Mouse (Mus musculus): ENCODE measurements at regions not wholly inside any gene's neighbourhood (a gene's known extent, or its start where the extent isn't known, plus 50 kb on each side); places are given as distances from the start of the nearest gene placed in this dataset.

DNA sequence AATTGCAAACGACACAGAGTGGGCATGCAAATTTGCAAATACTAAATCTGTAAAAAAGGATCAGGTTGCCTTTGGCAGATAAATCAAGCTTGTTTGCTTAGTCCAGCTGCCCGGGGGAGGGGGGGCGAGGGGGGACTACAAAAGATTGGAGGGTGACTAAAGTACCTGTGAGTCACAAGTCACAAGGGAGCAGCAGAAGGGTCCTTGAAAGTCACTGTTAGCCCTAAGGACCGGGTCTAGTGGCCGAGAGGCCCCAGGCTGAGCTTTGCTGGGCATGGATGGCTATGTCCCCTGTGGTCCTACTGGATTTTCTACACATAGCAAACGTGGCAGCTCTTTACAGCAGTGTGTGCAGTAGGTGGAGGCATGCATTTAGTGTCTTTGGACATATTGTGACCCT, 118.4 kb upstream of the Pitx1 start:
- DNase-seq: peak; percentile 68

DNA sequence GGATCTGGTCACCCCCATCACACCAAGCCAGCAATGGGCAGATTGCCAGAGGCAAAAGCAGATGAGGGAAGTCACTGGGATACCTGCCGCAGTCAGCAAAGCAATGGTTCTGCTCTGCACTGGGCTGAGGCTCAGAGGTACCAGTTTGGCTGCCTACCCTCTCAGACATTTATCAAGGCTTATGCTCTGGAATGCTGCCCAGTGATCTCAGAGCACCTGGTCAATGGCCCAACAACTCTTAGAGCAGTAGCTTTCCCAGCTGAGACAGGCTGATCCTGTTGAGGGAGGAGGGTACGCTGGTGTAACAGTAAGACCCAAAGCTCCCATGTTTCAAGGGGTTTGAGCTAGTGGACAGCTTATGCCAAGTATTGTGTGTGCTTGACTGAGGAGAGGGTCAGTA, 117.4 kb upstream of the Pitx1 start:
- DNase-seq: no peak

DNA sequence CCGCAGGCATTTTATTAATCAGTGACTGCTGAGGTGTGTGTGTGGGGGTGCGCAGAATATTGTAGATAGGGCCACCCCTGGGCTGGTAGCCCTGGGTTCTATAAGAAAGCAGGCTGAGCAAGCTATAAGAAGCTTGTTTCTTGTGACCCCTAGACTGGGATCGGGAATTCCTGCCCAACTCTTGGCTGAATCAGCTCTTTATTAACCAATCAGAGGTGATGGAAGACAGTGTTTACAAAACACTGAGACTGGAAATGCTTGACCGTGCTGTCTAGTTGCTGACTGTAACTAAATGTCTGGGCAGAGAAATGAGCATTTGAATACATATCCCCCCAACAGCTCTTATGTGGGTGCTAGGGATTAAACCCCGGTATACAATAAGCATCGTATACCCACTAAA, 114.8 kb upstream of the Pitx1 start:
- DNase-seq: no peak

DNA sequence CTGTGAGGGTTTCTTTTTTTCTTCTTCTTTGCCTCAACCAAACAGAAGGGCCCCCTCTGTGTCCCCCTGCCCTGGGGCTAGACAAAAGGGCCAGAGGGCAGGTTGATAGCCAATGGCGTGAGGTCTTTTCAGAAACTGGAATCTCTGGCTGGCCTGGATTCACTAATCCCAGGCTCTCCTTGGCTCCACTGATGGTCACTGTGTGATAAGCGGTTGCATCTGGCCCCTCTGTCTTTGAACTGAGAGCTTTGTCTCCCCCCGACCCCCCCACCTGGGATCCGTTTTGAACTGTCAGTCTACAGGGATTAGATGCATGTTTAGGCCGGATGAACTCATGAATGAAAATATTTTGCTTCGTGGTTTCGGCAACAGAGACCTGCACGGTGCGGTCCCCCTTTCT, 112.6 kb upstream of the Pitx1 start:
- DNase-seq: no peak

DNA sequence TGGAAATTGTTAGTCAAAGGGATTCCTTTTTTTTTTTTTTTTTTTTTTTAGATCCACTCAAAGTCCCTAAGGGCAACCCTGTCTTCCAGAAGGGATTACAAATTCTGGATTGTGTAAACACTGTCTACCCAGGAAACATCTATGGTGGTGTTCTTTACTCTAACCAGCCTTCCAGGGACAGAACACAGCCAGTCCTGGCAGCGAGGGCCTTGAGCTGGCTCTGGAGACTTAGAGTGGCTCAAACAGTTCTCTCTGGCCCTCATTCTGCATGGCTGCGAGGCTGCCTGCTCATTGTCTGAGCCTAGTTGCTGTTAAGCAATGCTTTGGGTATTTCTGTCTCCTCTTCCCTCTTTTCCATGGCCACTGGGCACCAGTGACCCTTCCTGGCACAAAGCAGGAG, 112.2 kb upstream of the Pitx1 start:
- no peak for DNase-seq

DNA sequence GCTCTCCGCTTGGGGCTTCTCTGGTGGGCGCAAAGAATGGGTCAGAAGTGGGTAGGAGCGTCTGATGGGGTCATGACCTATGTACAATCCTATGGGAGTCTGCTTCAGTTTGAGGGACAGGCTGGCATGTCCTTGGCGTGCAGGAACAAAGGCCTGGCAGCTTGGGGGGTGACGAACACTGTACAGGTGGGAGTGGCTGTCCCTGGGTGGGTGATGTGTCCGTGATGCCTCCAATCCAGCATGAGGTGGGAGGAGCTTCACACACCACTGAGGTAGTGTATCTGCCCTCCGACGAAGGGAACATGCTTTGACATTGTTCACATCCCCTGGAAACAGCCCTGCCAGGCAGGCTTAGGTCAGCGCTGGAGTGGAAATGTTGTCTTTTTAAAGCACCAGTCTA, 101.4 kb upstream of the Pitx1 start:
- DNase-seq: no peak

DNA sequence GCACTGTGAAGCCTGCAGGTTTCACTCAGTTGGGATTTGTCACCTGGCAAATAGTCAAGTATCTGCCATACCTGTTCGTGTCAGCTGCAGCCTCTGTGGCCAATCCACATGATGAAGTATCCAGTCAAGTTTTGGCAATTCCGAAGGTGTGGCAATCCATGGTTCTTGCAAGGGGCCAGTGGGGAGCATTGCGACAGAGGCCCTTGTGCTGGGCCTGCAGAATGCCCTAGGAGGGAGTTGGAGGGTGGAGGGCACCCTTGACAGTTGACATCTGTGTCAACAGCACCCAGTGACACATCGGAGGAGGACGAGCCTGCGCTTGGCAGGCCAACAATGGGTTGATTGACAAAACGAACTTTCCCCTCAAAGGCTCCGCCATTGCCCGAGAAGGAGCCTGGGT, 101.0 kb upstream of the Pitx1 start:
- no peak for DNase-seq

DNA sequence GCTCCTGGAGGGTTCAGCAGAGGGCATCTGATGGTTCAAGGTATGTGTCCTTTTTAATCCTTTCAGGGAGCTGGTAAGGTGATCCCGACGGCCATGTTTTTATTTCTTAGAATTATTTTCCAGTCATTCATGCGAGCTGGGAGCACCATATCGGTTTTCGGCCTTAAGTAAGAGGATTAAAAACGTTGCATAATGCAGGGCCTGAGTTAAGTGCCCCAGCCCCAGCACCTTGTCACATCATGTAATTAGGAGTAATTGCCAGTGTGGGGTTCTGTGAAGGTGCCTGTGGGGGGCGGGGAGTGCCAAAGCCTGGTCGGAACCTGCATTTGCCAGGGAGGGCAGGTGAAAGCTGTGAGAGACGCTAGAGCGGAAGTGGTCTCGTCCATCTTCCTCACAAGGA, 94.6 kb upstream of the Pitx1 start:
- DNase-seq: no peak

DNA sequence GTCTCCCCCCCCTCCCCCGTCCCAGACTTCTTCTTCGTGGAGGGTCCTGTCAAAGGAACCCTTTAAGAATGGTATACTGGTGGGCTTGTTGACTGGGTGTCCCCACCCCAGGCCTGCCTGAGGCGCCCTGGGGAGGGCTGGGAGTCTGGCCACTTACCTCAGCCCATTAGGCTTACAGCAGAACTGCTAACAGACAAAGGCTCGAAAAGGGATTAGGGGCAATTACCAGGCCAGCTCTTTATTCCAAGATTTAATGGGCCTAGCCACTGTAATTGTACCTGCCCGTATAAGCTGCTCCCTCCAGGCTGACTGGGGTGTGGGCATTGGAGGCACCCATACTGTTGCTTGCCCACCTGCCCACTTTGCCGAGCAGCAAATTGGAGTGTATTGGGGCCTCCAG, 93.8 kb upstream of the Pitx1 start:
- DNase-seq: no peak

DNA sequence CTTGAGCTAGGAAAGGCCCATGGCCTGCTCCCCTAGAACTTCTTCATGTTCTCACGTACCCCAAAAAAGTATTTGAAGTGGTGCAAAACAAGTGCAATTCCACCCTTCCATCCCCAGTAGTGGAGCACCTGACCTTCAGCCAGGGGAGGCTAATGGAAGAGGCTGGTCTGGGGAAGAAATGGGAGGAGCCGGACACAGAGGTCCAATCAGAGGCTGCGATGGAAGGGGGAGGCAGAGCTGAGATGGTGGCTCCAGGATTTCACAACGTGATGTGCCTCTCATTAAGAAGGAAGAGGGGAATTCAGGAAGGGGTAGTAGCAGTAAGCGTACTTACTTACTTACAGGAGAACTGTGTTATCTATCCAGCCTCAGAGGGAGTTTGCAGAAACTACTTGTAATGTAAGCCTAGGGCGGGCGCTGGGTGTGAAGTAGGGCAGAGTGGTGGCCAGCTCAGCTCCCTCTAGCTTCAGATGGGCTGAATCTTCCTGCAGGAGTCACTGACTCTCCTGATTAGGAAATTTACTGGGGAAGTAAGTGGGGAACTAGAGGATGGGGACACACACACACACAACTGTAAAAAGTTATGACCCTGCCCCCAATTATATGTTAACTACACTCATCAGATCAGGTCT, 87.6 kb upstream of the Pitx1 start:
- DNase-seq: no peak

DNA sequence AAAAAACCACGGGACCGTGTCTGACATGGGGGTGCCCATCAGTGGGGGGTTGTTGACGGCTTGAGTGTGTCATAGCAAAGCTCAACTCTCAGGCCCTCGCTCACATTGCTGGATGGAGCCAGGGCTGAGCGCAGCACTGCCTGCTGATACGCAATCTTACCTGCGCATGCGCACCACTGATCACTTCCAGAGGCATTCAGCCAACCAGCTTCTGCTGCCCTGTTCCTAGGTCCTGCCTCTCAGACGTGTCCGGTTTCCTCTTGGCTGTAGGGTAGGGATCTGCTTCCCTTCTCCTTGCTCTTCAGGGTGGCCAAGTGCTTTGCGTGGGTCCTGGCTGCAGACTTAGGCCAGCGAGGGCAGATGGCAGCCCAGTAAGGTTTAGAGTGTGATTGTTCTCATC, 81.3 kb upstream of the Pitx1 start:
- no peak for DNase-seq

DNA sequence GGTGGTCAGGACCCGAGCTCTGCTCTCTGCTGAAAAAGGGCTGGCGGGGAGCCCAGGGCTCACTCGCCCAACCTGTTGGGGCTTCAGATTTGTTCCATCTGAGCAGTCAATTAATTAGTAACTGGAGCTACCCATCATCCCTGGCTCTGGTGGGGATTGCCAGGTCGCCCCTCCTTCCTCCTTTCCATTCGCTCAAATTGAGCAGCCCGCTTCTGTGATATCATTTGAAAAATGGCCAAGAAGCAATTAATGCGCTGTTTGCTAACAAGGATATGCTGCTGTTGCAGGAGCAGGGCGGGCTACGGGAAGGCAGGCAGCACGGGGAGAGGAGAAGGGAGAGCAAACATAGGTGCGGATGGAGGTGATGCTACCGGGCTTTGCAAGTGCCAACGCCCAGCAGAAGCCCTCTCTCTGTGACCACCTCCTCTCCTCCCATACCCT, 76.3 kb upstream of the Pitx1 start:
- DNase-seq: no peak

DNA sequence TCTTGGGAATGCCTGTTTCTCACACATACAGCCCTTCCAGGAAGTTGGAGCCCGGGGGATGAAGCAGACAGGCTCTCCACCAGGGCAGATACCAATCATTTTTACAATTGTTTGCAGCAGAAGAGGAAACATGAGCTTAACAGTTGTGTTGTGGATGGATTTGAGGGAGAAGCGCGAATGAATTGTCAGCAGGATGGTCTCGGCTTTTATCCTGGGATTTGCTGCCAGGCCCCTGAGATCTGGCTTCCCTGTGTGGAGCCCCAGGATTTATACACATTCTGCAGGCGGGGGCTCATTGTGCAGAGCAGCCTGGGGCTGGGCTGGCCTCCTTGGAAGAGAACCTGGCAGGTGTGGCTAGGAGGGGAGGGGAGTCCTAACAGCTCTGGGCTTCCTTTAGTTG, 73.9 kb upstream of the Pitx1 start:
- no peak for DNase-seq

DNA sequence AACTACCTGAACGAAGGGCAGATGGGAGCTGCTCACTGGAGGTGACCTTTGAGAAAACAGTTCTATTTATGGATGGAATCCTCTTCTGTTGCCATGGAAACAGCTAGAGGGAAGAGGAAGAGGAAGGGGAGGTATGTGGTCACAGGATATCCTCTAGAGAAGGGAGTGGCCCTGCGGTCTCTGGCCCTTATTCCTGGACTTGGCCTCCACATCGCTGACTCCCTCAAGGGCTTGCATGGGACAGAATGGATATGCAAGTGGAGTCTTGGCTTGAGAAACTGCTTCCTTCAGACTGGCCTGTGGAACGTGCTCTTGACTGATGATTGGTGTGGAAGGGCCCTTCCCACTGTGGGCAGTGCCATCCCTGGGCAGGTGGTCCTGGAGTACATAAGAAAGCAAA, 68.9 kb upstream of the Pitx1 start:
- DNase-seq: no peak

DNA sequence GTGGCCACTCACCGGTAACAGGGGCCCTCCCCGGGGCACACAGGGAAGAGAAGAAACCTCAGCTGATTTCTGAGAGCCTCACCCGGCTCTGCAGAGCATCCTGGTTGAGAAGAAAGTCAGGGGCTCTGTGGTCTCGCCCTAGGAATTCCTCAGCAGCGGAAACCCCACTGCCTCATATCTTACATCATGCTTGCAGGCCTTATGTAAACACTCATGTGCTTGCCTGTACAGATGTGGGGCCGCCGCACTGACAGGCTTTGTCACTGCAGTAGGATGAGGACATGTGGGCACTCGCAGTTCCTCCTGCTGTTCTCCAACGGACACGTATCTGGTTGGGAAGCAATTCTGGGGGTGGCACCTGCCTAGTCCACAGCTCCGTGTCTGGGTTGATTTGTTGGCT, 66.3 kb upstream of the Pitx1 start:
- no peak for DNase-seq

DNA sequence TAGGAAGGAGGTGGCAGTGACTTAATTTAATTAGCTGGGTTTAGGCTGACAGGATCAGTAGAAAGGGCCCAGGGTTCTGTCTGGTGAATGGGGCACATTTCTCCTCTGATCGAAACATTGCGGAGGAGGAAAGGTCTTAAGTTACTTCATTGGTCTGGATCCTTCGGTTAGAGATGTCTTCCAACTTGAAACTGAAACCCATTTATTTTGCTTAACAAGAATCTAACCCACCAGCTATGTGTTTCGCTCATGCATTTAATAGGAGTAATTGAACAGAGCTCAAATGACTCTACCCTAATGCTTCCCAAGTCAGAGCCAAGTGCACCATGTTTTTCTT, 64.2 kb upstream of the Pitx1 start:
- no peak for DNase-seq

DNA sequence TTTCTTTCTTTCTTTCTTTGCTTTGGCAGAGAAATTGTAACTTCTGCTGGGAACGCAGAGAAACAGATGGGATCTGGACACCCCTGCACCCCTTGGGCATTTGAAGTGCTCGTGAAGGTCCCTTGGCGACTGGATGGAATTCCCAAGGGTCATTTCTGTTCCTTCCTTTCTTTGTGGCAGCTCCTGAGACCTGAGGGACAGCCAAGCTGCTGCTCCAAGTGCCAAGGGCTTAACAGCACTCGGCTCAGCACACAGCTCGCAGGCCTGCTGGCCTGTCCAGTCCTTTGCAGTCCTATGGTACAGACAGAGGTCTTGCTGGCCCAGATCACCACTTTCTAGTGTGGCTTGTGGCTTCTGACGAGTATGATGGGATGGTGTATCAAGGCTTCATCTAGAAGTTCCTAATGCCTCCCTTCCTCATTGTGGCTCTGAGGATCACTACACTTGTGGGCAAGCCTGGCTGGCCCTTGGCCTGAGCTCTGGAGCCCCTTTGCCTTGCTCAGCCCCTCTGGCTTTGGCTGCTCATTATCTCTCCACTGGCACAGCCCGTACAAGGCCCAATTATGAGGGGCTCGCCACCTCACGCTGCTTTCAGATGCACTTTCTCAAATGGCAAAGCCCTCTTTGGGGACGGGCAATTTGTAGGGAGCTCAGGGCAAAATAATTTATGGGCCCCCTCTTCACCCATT, 63.7 kb upstream of the Pitx1 start:
- DNase-seq: no peak

DNA sequence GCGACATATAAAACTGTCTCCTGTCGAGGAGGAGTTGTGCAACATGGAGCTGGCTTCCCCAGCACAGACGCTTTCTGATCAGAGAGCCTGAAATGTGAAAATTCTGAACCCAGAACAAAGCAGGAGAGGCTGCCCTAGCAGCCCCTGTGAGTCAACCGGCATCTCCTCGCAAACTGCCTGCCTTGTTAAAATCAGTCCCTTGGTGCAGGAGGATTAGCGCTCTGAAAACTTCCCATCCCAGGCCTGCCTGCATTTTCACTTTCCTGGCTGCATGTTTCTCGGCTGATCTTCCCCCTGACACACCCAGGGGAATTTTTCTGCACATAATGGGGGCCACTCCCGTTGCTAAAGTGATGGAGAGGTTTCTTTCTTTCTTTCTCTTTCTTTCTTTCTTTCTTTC, 63.0 kb upstream of the Pitx1 start:
- DNase-seq: no peak

DNA sequence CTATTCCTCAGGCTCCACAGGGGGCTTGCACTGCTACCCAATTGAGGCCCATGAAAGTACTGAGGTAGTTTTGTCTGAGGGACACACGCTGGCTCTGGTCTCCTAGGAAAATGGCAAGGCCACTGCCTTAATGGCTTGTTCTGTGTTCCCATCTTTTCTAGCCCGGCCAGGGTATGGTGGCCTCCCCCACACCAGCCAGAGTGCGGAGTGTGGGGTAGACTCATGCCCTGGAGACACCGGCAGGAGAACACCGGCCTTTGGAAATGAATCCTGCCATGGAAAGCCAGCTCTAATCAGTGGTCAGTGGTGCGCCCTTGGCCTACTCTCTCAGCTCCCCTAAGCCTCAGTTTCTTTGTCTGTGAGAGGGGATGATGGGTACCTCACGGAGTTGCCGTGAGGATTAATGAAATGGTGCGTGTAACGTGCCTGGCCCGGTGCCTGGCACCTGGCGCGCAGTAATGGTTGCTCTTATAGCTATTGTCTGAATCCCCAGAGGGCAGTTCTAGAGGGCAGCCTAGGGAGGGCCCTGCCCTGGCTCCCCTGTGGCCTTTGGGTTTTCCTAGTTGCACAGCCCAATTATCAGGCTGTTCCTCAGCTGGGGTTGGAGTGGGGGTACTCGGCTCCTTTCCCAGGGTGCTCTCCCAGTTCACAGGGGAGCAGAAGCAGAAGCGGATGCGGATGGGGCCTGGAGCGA, 62.4 kb upstream of the Pitx1 start:
- no peak for DNase-seq

DNA sequence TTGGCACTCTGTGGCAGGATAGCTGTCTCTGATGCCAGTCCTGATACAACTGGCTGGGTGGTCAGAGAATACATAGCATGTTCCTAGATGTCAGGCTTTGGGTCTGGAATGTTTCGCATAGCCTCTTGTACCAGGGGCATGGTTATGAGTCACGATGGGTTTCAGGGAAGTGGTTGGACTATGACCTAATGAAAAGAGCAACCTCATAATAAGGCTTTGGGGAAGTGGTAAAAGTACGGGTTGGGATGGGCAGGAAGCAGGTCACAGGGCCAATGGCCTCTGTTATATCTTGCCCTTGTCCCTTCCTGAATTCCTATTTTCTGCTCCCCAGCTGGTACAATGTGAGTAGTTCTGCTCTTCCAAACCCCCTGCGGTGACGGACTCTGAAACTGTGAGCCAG, 59.5 kb upstream of the Pitx1 start:
- DNase-seq: no peak

DNA sequence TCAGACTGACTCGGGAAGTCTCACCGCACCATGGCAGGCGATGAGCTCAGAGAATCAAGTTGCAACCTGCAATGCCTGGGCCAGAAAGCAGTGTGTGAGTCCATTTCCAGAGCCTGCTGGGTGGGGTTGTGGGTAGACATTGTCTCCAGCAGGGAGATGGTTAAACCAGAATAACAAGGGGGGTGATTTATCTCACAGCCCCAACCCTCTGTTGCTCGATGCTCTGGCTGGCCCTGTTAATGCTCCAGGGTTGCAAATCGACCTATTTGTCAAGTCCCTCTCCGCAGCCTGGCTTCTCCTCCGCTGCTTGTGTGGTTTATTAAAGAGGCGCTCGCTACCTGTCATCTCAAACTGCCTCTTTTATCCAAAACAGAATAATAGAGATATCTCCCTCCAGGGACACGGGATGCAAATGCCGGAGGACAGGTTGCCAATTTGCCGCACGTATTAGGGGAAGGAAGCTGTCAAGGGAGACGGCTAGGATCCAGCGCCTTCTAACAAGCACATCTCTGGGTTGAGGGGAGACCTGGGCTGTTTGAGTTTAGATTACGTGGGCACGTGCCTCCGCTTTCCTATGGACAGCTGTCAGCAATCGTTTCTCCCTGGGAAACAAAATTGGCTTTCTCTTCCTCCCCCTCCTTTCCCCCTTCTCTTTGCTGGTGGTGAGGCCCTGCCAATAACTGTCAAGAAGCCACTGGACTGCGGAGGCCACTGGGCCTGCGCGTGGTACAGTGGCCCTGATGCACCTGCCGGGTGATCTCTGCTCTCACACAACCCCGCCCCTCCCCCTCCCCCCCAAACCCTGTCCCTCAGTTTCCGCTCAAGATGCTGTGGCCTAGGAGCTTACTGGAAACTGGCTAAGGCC, 57.4 kb upstream of the Pitx1 start:
- no peak for DNase-seq

DNA sequence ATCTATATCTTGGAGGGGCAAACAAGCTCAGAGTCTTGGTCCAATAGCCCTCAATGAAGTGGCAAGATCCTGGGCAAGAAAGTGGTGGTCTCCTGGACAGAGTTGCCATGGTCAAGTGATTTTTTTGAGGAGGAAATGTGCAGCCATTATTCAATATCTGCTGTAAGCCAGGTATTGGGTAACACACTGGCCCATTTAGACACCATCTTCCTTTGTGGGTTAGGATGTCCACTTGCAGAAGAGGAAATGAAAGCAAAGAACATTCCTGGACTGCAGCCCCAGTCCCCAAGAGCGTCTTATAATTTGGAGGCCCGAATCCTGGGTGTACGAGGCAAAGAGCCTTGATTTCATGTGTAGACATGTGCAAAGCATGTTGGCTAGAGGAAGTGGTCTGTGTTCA, 56.3 kb upstream of the Pitx1 start:
- no peak for DNase-seq

DNA sequence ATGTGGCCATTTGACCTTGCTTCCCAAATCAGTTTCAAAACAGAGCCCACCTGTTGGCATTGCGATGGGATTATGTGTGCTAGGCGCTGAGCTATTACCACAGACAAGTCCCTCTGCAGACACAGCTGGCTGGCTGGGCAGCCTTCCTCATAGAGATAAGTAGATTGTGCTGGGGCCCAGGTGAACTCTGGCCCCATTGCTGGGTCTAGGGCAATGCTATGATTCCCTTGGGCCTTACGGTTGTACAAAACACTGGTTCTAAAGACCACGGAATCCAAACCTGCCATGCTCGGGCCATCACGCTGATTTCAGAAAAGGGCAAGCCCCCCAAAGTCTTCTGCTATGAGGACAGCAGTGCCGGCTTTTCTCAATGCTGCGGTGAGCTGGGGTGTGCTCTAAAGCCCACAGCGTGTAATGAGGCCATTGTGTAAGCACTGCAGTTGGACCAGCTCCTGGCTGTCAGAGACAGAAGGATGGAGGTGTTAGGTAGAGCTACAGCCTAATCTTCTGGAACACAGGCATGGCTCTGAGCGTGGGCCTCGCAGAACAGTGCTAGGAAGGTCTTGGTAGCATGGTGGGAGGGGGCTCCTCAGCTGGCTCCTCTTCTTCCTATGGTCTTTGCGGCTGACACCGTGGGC, 51.2 kb upstream of the Pitx1 start:
- no peak for DNase-seq

All from heart, adult 11 months (tissue).